Mouse (Mus musculus) G1E (cell line): ENCODE data around the gene Ablim1.

ENCODE experiments used
- CTCF ChIP-seq: IDR thresholded peaks from 2 replicates; pipeline ENCODE4 v1.5.1; 2012; ENCODE audit warnings: low read depth, low read length, inconsistent platforms, mixed read lengths
- GATA1 ChIP-seq: IDR thresholded peaks from 2 replicates; pipeline ENCODE4 v1.6.1; 2012; ENCODE audit warnings: borderline replicate concordance, low read length, inconsistent platforms, mixed read lengths
- GATA2 ChIP-seq: IDR thresholded peaks from 2 replicates; pipeline ENCODE4 v1.6.1; 2012; ENCODE audit warnings: low read depth, low read length, inconsistent platforms, borderline replicate concordance
- POLR2AphosphoS5 ChIP-seq: IDR thresholded peaks from 2 replicates; pipeline ENCODE4 v1.6.1; 2012; ENCODE audit warnings: low read depth, low read length, inconsistent platforms; ENCODE audit not compliant: insufficient replicate concordance
- TAL1 ChIP-seq: conservative IDR thresholded peaks from 2 replicates; pipeline ENCODE4 v1.6.1; 2012; ENCODE audit warnings: low read depth, low read length, inconsistent platforms, mixed read lengths

DNA sequence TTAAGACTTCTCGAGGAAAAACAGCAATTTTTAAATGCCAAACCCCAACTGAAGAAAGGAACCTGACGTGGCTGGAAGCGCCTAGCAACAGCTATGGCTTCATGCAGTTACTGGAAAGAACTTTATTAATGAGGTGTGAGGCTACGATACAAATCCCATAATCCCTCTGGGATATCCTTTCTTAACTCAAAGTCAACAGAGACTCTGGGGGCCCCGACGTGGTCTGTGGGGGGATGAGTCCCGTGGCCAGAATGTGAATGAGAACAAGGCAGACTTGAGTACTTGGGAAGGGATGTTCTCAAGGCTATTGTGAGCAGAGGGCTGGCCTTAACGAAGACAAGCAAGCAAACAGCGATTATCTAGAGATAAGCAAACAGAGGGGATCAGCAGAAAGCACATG is 58.1 kb downstream of the Ablim1 start:
- TF ChIP-seq GATA2: no peak
- TF ChIP-seq CTCF: no peak
- TF ChIP-seq GATA1: no peak
- no peak for TF ChIP-seq TAL1
- no peak for TF ChIP-seq POLR2AphosphoS5
